Mouse (Mus musculus) MEL (cell line): ENCODE results near the gene Gabrb3. TPM values are rescaled to one million over a fixed set of nuclear protein-coding genes. Genes with fewer than 3 reads are reported as not detected.
A peak's percentile ranks its signal among the peaks of the same experiment; 100 is the strongest.

Experiments
- DNase-seq: peaks from one replicate; pipeline ENCODE4 v3.0.0; 2011; ENCODE audit warnings: low read depth, low spot score
- H3K27ac ChIP-seq: 2 replicates; pipeline ENCODE4 v1.5.1; 2012; ENCODE audit warnings: low read depth, mild to moderate bottlenecking, control low read depth, low read length, moderate library complexity; ENCODE audit not compliant: control insufficient read depth
- H3K27me3 ChIP-seq, 2 experiments: fragments of 150-350 bp in 1 of 2; sonication (generic) in 1 of 2; 2 replicates each; pipeline ENCODE4 v1.6.1; 2012; ENCODE audit warnings: low read length in 2 of 2, mild to moderate bottlenecking in 2 of 2, improper control_type of control experiment in 1 of 2, moderate library complexity in 1 of 2; ENCODE audit not compliant: insufficient read depth in 2 of 2, control insufficient read depth in 1 of 2
- H3K36me3 ChIP-seq, 2 experiments: 2 replicates each; pipeline ENCODE4 v1.6.1; 2012 to 2014; ENCODE audit warnings: low read length in 2 of 2, improper control_type of control experiment in 1 of 2, inconsistent platforms in 1 of 2, mild to moderate bottlenecking in 1 of 2; ENCODE audit not compliant: insufficient read depth in 2 of 2, control insufficient read depth in 1 of 2
- H3K4me1 ChIP-seq, 2 experiments: fragments of 150-350 bp in 1 of 2; sonication (generic) in 1 of 2; 2 replicates each; pipeline ENCODE4 v1.6.1; 2012; ENCODE audit warnings: low read length in 2 of 2, improper control_type of control experiment in 1 of 2, mild to moderate bottlenecking in 1 of 2; ENCODE audit not compliant: insufficient read depth in 2 of 2, control insufficient read depth in 1 of 2
- H3K4me3 ChIP-seq, 2 experiments: fragments of 150-350 bp in 1 of 2; sonication (generic) in 1 of 2; 2 replicates each; pipeline ENCODE4 v1.5.1; 2012; ENCODE audit warnings: low read depth in 2 of 2, low read length in 2 of 2, mild to moderate bottlenecking in 2 of 2, moderate library complexity in 2 of 2, control low read depth in 1 of 2, improper control_type of control experiment in 1 of 2; ENCODE audit not compliant: control insufficient read depth in 1 of 2, insufficient read depth in 1 of 2
- H3K79me2 ChIP-seq: 2 replicates; pipeline ENCODE4 v1.6.1; 2012; ENCODE audit warnings: mild to moderate bottlenecking, low read length, moderate library complexity; ENCODE audit not compliant: control insufficient read depth, poor library complexity, insufficient read depth
- H3K9ac ChIP-seq: 2 replicates; pipeline ENCODE4 v1.6.1; 2012; ENCODE audit warnings: low read depth, mild to moderate bottlenecking, control low read depth, low read length, moderate library complexity; ENCODE audit not compliant: control insufficient read depth, poor library complexity, severe bottlenecking
- H3K9me3 ChIP-seq: fragments of 150-350 bp; sonication (generic); replicated peaks from 2 replicates; pipeline ENCODE4 v1.6.1; 2012; ENCODE audit warnings: mild to moderate bottlenecking, low read length, improper control_type of control experiment, moderate library complexity; ENCODE audit not compliant: insufficient read depth
- CHD2 ChIP-seq: IDR thresholded peaks from 2 replicates; pipeline ENCODE4 v1.6.1; 2011; ENCODE audit warnings: low read length, improper control_type of control experiment
- CTCF ChIP-seq, 3 experiments: IDR thresholded peaks in 2 of 3; conservative IDR thresholded peaks in 1 of 3; 2 replicates each; pipeline ENCODE4 v1.5.1; 2011 to 2012; ENCODE audit warnings: low read length in 3 of 3, low read depth in 2 of 3, mild to moderate bottlenecking in 2 of 3, improper control_type of control experiment in 1 of 3, inconsistent platforms in 1 of 3, mixed read lengths in 1 of 3, moderate library complexity in 1 of 3; ENCODE audit not compliant: control insufficient read depth in 1 of 3, insufficient read depth in 1 of 3, poor library complexity in 1 of 3, severe bottlenecking in 1 of 3
- GABPA ChIP-seq: IDR thresholded peaks from 2 replicates; pipeline ENCODE4 v1.6.1; 2012; ENCODE audit warnings: low read depth, mild to moderate bottlenecking, inconsistent platforms, low read length, improper control_type of control experiment, moderate library complexity
- GATA1 ChIP-seq: IDR thresholded peaks from 2 replicates; pipeline ENCODE4 v1.6.1; 2011; ENCODE audit warnings: low read depth, low read length, improper control_type of control experiment
- HCFC1 ChIP-seq: IDR thresholded peaks from 2 replicates; pipeline ENCODE4 v1.6.1; 2012; ENCODE audit warnings: low read depth, mild to moderate bottlenecking, inconsistent platforms, low read length, improper control_type of control experiment, moderate library complexity
- MAFK ChIP-seq: IDR thresholded peaks from 2 replicates; pipeline ENCODE4 v1.6.1; 2011; ENCODE audit warnings: low read depth, mild to moderate bottlenecking, low read length, improper control_type of control experiment, borderline replicate concordance
- MAX ChIP-seq: IDR thresholded peaks from 2 replicates; pipeline ENCODE4 v1.6.1; 2011; ENCODE audit warnings: low read length, improper control_type of control experiment
- MAZ ChIP-seq: IDR thresholded peaks from 2 replicates; pipeline ENCODE4 v1.6.1; 2012; ENCODE audit warnings: low read depth, mild to moderate bottlenecking, inconsistent platforms, low read length, improper control_type of control experiment
- MXI1 ChIP-seq: IDR thresholded peaks from 2 replicates; pipeline ENCODE4 v1.6.1; 2011; ENCODE audit warnings: mild to moderate bottlenecking, low read depth, low read length, improper control_type of control experiment
- MYB ChIP-seq: IDR thresholded peaks from 2 replicates; pipeline ENCODE4 v1.6.1; 2011; ENCODE audit warnings: mild to moderate bottlenecking, low read depth, low read length, improper control_type of control experiment
- NELFE ChIP-seq: IDR thresholded peaks from 2 replicates; pipeline ENCODE4 v1.6.1; 2011; ENCODE audit warnings: low read depth, low read length, improper control_type of control experiment
- NRF1 ChIP-seq: IDR thresholded peaks from 2 replicates; pipeline ENCODE4 v1.6.1; 2014; ENCODE audit warnings: low read depth, mild to moderate bottlenecking, inconsistent platforms, low read length, improper control_type of control experiment, moderate library complexity; ENCODE audit not compliant: poor library complexity, insufficient read depth, severe bottlenecking
- POLR2A ChIP-seq, 2 experiments: IDR thresholded peaks; 2 replicates each; pipeline ENCODE4 v1.6.1; 2011 to 2012; ENCODE audit warnings: low read length in 2 of 2, mild to moderate bottlenecking in 2 of 2, control low read depth in 1 of 2, improper control_type of control experiment in 1 of 2, low read depth in 1 of 2, moderate library complexity in 1 of 2; ENCODE audit not compliant: control insufficient read depth in 1 of 2, insufficient read depth in 1 of 2, poor library complexity in 1 of 2
- RAD21 ChIP-seq: IDR thresholded peaks from 2 replicates; pipeline ENCODE4 v1.6.1; 2011; ENCODE audit warnings: mild to moderate bottlenecking, low read depth, low read length, improper control_type of control experiment
- RCOR1 ChIP-seq: IDR thresholded peaks from 2 replicates; pipeline ENCODE4 v1.6.1; 2012; ENCODE audit warnings: low read depth, mild to moderate bottlenecking, inconsistent platforms, low read length, improper control_type of control experiment
- SMC3 ChIP-seq: IDR thresholded peaks from 2 replicates; pipeline ENCODE4 v1.6.1; 2011; ENCODE audit warnings: low read depth, low read length, improper control_type of control experiment
- TAL1 ChIP-seq: IDR thresholded peaks from 2 replicates; pipeline ENCODE4 v1.6.1; 2012; ENCODE audit warnings: mild to moderate bottlenecking, inconsistent platforms, low read length, moderate library complexity, mixed read lengths
- TBP ChIP-seq: IDR thresholded peaks from 2 replicates; pipeline ENCODE4 v1.8.0; 2011; ENCODE audit warnings: low read depth, low read length, improper control_type of control experiment
- TCF12 ChIP-seq: IDR thresholded peaks from 2 replicates; pipeline ENCODE4 v1.6.1; 2014; ENCODE audit warnings: low read depth, mild to moderate bottlenecking, inconsistent platforms, low read length, improper control_type of control experiment, moderate library complexity
- USF1 ChIP-seq: IDR thresholded peaks from 2 replicates; pipeline ENCODE4 v1.6.1; 2014; ENCODE audit warnings: low read depth, mild to moderate bottlenecking, inconsistent platforms, low read length, improper control_type of control experiment, moderate library complexity
- ZC3H11A ChIP-seq: IDR thresholded peaks from 2 replicates; pipeline ENCODE4 v1.6.1; 2012; ENCODE audit warnings: low read depth, mild to moderate bottlenecking, inconsistent platforms, low read length, improper control_type of control experiment
- ZKSCAN1 ChIP-seq: IDR thresholded peaks from 2 replicates; pipeline ENCODE4 v1.6.1; 2012; ENCODE audit warnings: low read depth, mild to moderate bottlenecking, inconsistent platforms, low read length, improper control_type of control experiment, moderate library complexity
- polyA plus RNA-seq, 2 experiments: library from polyadenylated mRNA; stranded (reverse) in 1 of 2; unstranded in 1 of 2; fragments of >175 nt in 1 of 2; fragments of >200 nt in 1 of 2; gene quantifications; 2 replicates each; pipeline versions ENCODE4 v1.2.1 to v1.2.4; 2012; ENCODE audit warnings: low replicate concordance in 2 of 2, low read depth in 1 of 2; ENCODE audit not compliant: insufficient read length in 2 of 2, insufficient read depth in 1 of 2, missing spikeins in 1 of 2
- total RNA-seq: library from RNA; depleted of rRNA; stranded (reverse); fragments of 300-350 nt; gene quantifications from 2 replicates; pipeline ENCODE4 v1.2.3, GENCODE M21; 2012

Gene Gabrb3
- total and polyA plus RNA-seq, 3 experiments = not detected

- no peaks in the 10 kb centered on the region for H3K79me2 ChIP-seq
- H3K27ac ChIP-seq = no peak overlapping the region
- DNase-seq = no peak
Observed at GRCm38 (mm10) chr7:57532676-57533075, 113.2 kb downstream of the Gabrb3 start.

DNA sequence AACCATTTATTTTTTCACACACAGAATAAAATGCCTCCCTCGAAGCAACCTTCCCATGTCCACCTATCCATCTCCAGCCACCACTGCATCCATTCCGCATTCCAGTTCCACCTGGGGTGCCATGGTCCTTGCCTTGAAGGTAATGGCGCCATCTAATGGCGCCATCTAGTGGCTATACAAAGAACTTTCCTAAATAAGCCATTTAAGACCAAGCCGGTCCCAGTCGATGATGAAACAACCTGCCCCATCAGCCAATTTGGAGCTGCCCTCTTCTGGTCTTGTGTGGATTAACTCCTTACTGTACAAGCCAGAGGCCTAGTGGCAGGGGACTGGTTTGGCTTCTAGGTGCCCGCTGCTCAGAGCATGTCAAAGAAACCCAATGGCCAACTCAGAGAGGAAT, 119.1 kb downstream of the Gabrb3 start:
- Histone ChIP-seq H3K4me3 (no peak overlapping the region), H3K27me3 (no peaks in the 10 kb centered on the region), H3K36me3 (no peaks in the 10 kb centered on the region), H3K4me1 (no peaks in the 10 kb centered on the region), H3K9me3 (no peaks in the 10 kb centered on the region), H3K79me2 (no peaks in the 10 kb centered on the region), H3K27ac (no peak overlapping the region), H3K9ac (no peak overlapping the region)
- DNase-seq = peak; percentile 21
- TF ChIP-seq CTCF (IDR thresholded peaks at IDR 0.05 in 2 of 3, conservative IDR thresholded peaks at IDR 0.05 in 1 of 3; ENCODE audit: control insufficient read depth in 1 of 3, insufficient read depth in 1 of 3, low read depth in 2 of 3, low read length in 3 of 3, poor library complexity in 1 of 3, severe bottlenecking in 1 of 3) (peak; percentile 43 to 58 (median 57)), RAD21 (peak; percentile 55), SMC3 (peak; percentile 44), ZKSCAN1 (no peak), ZC3H11A (peak; percentile 22; the same call in 1 of the 2 replicates)

More at GRCm38 (mm10) chr7:57532676-57533075, 113.2 kb downstream of the Gabrb3 start:
- no peak overlapping the region for H3K9ac ChIP-seq
- no peaks in the 10 kb centered on the region for H3K36me3 ChIP-seq
- no peaks in the 10 kb centered on the region for H3K4me1 ChIP-seq
- H3K9me3 ChIP-seq = no peaks in the 10 kb centered on the region
- no peak for TF ChIP-seq TCF12
- no peak for TF ChIP-seq RCOR1
- no peak for TF ChIP-seq HCFC1
- TF ChIP-seq MAZ = no peak
- no peak for TF ChIP-seq CHD2
- no peak for TF ChIP-seq NRF1
- TF ChIP-seq MXI1 = no peak
- TF ChIP-seq RAD21 = no peak
- no peak for TF ChIP-seq NELFE
- TF ChIP-seq MAX = no peak
- no peak for TF ChIP-seq USF1
- no peak for TF ChIP-seq POLR2A (IDR thresholded peaks at IDR 0.05; ENCODE audit: control insufficient read depth in 1 of 2, insufficient read depth in 1 of 2, low read depth in 1 of 2, low read length in 2 of 2, poor library complexity in 1 of 2)
- no peak for TF ChIP-seq CTCF (IDR thresholded peaks at IDR 0.05 in 2 of 3, conservative IDR thresholded peaks at IDR 0.05 in 1 of 3; ENCODE audit: control insufficient read depth in 1 of 3, insufficient read depth in 1 of 3, low read depth in 2 of 3, low read length in 3 of 3, poor library complexity in 1 of 3, severe bottlenecking in 1 of 3)
- TF ChIP-seq MYB = no peak
- no peak for TF ChIP-seq ZC3H11A
- no peak for TF ChIP-seq MAFK
- TF ChIP-seq TAL1 = no peak
- no peak for TF ChIP-seq GABPA
- no peak for TF ChIP-seq TBP
- no peak for TF ChIP-seq GATA1
- H3K27me3 ChIP-seq = no peaks in the 10 kb centered on the region
- H3K4me3 ChIP-seq = no peak overlapping the region
